Mouse (Mus musculus): ENCODE data around the gene Adam6b.
A peak's percentile ranks its signal among the peaks of the same experiment; 100 is the strongest.
"Not testable (repeated sequence)": the region's sequence is repeated elsewhere in the genome, so short reads cannot be mapped to it uniquely, and the experiment has no call there.

Adam6b gene

DNA sequence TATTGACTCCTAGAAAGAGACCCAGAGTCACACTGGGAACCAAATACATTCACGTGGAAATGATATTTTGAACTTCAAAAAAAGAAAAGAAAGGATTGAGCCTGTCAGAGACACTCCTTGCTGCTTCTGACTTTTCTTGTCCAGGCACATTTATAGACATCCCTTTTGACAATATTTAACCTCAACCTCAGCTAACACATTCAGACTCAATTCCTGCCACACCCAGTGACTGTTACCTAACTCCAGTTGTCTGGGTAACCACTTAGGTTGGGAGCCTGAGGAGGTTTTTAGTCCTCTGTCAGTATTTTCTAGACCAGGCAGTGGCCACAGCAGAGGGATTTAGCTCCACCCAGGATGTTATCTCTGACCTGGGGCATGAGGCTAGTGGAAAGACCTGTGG lies at the start of gene Adam6b:
TSS of gene Adam6b (plus strand) at position 301 of the 400 bp plus-strand sequence.
- DNase-seq: not testable (repeated sequence)

DNA sequence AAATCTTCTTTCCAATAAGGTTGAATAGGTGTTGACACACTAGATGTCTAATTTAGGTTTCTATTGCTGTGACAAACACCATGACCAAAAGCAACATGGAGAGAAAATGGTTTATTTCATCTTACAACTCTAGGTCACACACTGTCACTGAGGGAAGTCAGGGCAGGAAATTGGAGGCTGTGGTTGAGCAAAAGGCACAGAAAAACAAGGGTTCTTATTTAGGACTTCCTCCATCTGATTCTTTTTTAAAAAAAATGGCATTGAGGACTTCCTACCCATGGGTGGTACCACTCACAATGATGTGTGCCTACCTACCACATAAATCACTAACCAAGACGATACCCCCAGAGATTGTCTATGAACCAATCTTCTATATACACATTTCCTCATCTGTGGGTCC lies 43.2 kb upstream of the Adam6b start:
- no peak for DNase-seq

DNA sequence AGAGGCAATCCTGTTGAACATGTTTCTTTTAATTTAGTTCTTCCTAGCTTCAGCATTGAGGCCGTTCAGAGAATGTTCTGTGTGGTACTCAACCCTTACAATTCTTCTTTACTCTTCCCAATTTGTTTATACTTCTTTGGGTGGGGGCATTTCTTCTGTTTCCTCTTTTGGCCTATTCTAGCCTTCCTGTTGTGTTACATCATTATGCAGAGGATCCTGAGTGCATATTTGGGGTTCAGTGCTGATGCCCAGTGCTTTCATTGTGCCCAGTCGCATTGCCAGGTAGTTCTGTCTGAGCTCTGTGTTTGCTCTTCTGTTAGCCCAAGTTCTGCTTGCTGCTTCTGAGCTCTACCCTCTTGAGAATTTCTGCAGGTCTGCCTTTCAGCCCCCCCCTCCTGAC lies 13.1 kb upstream of the Adam6b start:
- no peak for DNase-seq

DNA sequence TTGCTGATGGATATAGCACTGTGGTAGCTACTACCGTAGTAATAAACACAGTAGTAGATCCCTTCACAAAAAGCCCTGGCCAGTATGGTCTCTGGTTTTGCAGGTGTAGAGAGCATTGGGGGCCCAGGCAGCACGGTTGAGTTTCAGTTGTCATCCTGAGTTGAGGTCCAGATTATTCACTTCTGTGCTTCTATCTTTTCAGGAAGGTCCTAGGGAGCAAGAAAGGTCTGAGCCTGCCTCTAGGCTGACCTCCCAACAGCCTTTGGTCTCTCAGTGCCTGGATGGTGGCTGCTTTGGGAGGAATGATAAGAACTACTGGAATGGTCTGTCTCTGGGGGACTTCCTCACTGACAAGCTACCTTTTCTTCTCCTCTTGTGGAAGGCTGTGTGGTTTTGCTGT lies 7.2 kb upstream of the Adam6b start:
- DNase-seq: no peak

DNA sequence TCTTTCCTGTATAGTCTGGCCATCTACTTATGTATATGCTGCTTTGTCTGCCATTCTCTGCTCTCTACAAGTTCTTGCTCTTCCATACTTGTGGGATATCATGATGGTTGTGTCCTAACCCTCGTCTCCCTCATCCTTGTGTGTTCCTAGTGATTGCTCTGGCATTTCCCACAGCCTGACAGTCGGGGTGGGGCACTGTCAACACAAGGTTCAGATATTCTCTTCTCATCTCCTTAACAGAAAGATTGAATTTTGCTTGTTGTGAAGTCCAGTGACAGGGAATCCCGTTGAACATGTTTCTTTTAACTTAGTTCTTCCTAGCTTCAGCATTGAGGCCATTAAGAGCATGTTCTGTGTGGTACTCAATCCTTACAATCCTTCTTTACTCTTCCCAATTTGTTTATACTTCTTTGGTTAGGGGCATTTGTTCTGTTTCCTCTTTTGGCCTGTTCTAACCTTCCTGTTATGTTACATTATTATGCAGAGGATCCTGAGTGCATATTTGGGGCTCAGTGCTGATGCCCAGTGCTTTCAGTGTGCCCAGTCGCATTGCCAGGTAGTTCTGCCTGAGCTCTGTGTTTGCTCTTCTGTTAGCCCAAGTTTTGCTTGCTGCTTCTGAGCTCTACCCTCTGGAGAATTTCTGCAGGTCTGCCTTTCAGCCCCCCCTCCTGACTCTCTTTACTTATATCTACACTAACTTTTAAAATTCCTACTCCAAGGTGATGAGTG lies 6.5 kb upstream of the Adam6b start:
- DNase-seq: no peak

DNA sequence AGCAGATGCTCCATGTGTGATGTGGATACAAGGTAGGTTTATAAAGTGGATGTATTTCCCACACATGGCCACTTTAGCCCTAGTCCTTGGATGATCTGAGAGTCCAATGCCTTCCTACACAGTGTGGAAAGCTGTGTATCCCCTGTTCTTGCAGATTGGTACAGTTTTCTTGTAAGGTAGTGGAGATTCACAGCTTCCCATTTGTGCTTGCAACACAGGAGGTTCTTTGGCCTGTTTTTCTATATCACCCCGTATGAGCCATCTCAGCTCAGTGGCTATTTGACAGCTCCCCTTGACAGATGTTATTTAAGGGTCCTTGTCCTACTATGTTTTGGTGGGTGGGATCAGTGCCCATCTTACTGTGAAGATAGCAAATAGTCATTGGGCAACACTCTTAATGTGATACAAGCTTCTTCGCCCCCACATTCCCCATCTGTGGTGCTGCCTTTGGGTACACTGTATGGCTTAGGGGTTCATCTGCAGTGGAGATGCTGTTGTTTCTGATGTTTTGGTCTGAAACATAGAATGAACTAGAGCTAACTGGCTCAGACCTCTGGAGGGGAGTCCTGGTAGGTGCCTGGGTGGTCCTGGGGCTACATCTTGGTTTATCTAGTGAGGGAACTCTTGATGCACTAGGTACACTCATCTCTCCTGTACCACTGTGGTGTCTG lies 5.7 kb upstream of the Adam6b start:
- no peak for DNase-seq

DNA sequence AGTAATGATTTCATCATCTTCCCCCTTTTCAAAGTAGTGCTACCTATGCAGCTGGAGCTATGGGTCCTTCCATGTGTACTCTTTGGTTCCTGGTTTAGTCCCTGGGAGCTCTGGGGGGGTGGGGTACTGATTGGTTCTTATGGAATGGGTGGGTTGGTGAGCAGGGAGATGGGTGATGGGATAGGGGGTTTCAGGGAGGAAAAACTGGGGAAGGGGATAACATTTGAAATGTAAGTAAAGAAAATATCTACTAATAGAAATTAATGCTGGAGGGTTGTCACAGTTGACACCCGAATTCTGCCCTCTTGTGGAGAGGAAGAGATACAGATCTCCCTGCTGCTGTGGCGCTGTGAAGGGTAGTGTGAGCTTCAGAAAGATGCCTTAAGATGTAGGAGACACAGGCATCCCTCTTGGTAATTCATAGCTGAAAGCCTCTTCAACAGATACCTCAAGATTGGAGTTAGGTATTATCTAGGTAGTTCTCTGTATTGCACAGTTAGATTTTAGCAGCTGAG lies 4.3 kb upstream of the Adam6b start:
- no peak for DNase-seq

DNA sequence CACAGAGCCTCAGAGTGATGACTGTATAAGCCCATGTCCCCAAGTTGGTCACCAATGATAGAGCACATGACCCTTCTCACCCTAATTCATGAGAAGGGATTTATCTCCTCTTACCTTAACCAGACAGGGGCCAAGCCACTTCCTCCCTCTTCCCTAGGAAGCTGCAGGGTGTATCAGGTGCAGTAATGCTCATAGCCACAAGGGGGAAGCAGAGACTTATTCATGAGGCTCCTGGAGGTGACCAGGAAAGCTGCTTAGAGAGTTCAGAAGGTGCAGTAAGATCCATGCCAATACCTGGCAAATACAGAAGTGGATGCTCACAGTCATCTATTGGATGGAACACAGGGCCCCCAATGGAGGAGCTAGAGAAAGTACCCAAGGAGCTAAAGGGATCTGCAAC lies 1.6 kb upstream of the Adam6b start:
- DNase-seq: peak; percentile 63 to 78

DNA sequence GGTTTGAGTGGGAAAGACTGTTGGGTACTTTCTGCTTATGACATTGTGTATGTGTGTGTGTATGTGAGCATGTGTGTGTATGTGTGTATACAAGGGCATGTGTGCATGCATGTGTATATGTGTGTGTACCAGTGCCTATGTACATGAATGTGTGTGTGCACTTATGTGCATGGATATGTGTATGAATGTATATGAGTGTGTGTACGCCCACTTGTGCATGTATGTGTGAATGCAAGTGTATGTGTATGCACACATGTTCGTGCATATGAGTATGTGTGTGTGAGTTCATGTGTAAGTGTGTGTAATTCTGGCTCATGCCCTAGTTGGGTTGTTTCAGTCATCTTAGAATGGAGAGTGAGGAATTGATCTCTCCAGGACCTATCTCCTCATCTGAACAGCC lies 36.6 kb downstream of the Adam6b start:
- DNase-seq: no peak
